Mouse (Mus musculus): ENCODE measurements around the gene Arhgef6. TPM values are rescaled to one million over a fixed set of nuclear protein-coding genes. Genes with fewer than 3 reads are reported as not detected.

The Arhgef6 gene
- polyA plus RNA-seq, 1 experiment from 2014 or later: 4.1 TPM

GRCm38 (mm10) chrX:57372965-57373364, 34.4 kb upstream of the Arhgef6 start:
- Histone ChIP-seq H3K27me3 (ENCODE audit: control insufficient read depth, insufficient read depth, low read length) (no peaks in the 10 kb centered on the region), H3K9me3 (ENCODE audit: control insufficient read depth, low read length) (no peaks in the 10 kb centered on the region), H3K4me3 (ENCODE audit: low read depth, low read length) (no peak overlapping the region), H3K4me2 (replicated peaks; ENCODE audit: low read depth) (no peak overlapping the region), H3K27ac (replicated peaks) (no peak overlapping the region), H3K9ac (ENCODE audit: low read length) (no peak overlapping the region), H3K4me1 (replicated peaks; ENCODE audit: control insufficient read depth, insufficient read depth) (no peaks in the 10 kb centered on the region), H3K36me3 (ENCODE audit: control insufficient read depth, insufficient read depth, low read length) (no peaks in the 10 kb centered on the region)
- WGBS: 76% methylated on average over 4 of the region's 4 CpGs
- DNase-seq (ENCODE audit: low spot score): no peak
- ATAC-seq (ENCODE audit: low FRiP score, low TSS enrichment): no peak
- TF ChIP-seq EP300 (optimal IDR thresholded peaks at IDR 0.05) (no peak), CTCF (IDR thresholded peaks at IDR 0.05; ENCODE audit: low read depth) (no peak)

GRCm38 (mm10) chrX:57364891-57365569, 26.5 kb upstream of the Arhgef6 start:
- WGBS: 50% methylated on average over 2 of the region's 2 CpGs
- no peak overlapping the region for H3K4me3 ChIP-seq (ENCODE audit: low read depth, low read length)
- no peak for TF ChIP-seq EP300 (optimal IDR thresholded peaks at IDR 0.05)
- no peak for TF ChIP-seq CTCF (IDR thresholded peaks at IDR 0.05; ENCODE audit: low read depth)
- H3K27ac ChIP-seq (replicated peaks): no peak overlapping the region
- no peaks in the 10 kb centered on the region for H3K4me1 ChIP-seq (replicated peaks; ENCODE audit: control insufficient read depth, insufficient read depth)
- no peaks in the 10 kb centered on the region for H3K9me3 ChIP-seq (ENCODE audit: control insufficient read depth, low read length)
- ATAC-seq (ENCODE audit: low FRiP score, low TSS enrichment) (no peak), DNase-seq (ENCODE audit: low spot score) (no peak)
- H3K4me2 ChIP-seq (replicated peaks; ENCODE audit: low read depth): no peak overlapping the region
- H3K36me3 ChIP-seq (ENCODE audit: control insufficient read depth, insufficient read depth, low read length): no peaks in the 10 kb centered on the region
- no peaks in the 10 kb centered on the region for H3K27me3 ChIP-seq (ENCODE audit: control insufficient read depth, insufficient read depth, low read length)
- H3K9ac ChIP-seq (ENCODE audit: low read length): no peak overlapping the region

GRCm38 (mm10) chrX:57359316-57359715, 20.8 kb upstream of the Arhgef6 start:
- no peaks in the 10 kb centered on the region for H3K36me3 ChIP-seq (ENCODE audit: control insufficient read depth, insufficient read depth, low read length)
- H3K4me1 ChIP-seq (replicated peaks; ENCODE audit: control insufficient read depth, insufficient read depth): no peaks in the 10 kb centered on the region
- H3K4me3 ChIP-seq (ENCODE audit: low read depth, low read length): no peak overlapping the region
- ATAC-seq (ENCODE audit: low FRiP score, low TSS enrichment) (no peak), DNase-seq (ENCODE audit: low spot score) (no peak)
- H3K27ac ChIP-seq (replicated peaks): no peak overlapping the region
- WGBS: 63% methylated on average over 1 of the region's 1 CpGs
- H3K9me3 ChIP-seq (ENCODE audit: control insufficient read depth, low read length): no peaks in the 10 kb centered on the region
- H3K9ac ChIP-seq (ENCODE audit: low read length): no peak overlapping the region
- TF ChIP-seq CTCF (IDR thresholded peaks at IDR 0.05; ENCODE audit: low read depth): no peak
- TF ChIP-seq EP300 (optimal IDR thresholded peaks at IDR 0.05): no peak
- no peak overlapping the region for H3K4me2 ChIP-seq (replicated peaks; ENCODE audit: low read depth)
- H3K27me3 ChIP-seq (ENCODE audit: control insufficient read depth, insufficient read depth, low read length): no peaks in the 10 kb centered on the region

- Histone ChIP-seq H3K27ac (replicated peaks) (no peak overlapping the region), H3K4me1 (replicated peaks; ENCODE audit: control insufficient read depth, insufficient read depth) (no peaks in the 10 kb centered on the region), H3K4me2 (replicated peaks; ENCODE audit: low read depth) (no peak overlapping the region), H3K9me3 (ENCODE audit: control insufficient read depth, low read length) (no peaks in the 10 kb centered on the region), H3K4me3 (ENCODE audit: low read depth, low read length) (no peak overlapping the region), H3K9ac (ENCODE audit: low read length) (no peak overlapping the region), H3K36me3 (ENCODE audit: control insufficient read depth, insufficient read depth, low read length) (no peaks in the 10 kb centered on the region), H3K27me3 (ENCODE audit: control insufficient read depth, insufficient read depth, low read length) (no peaks in the 10 kb centered on the region)
- ATAC-seq (ENCODE audit: low FRiP score, low TSS enrichment) (no peak), DNase-seq (ENCODE audit: low spot score) (no peak)
- TF ChIP-seq CTCF (IDR thresholded peaks at IDR 0.05; ENCODE audit: low read depth): no peak
- WGBS: 58% methylated on average over 4 of the region's 4 CpGs
These were observed 691 bp upstream of the Arhgef6 start for GRCm38 (mm10) chrX:57339220-57339619.

GRCm38 (mm10) chrX:57337582-57337981, 947 bp downstream of the Arhgef6 start:
- H3K27me3 ChIP-seq (ENCODE audit: control insufficient read depth, insufficient read depth, low read length): no peaks in the 10 kb centered on the region
- ATAC-seq (ENCODE audit: low FRiP score, low TSS enrichment) (no peak), DNase-seq (ENCODE audit: low spot score) (no peak)
- H3K4me2 ChIP-seq (replicated peaks; ENCODE audit: low read depth): no peak overlapping the region
- H3K36me3 ChIP-seq (ENCODE audit: control insufficient read depth, insufficient read depth, low read length): no peaks in the 10 kb centered on the region
- no peak overlapping the region for H3K9ac ChIP-seq (ENCODE audit: low read length)
- H3K27ac ChIP-seq (replicated peaks): no peak overlapping the region
- H3K4me1 ChIP-seq (replicated peaks; ENCODE audit: control insufficient read depth, insufficient read depth): no peaks in the 10 kb centered on the region
- H3K4me3 ChIP-seq (ENCODE audit: low read depth, low read length): no peak overlapping the region
- TF ChIP-seq EP300 (optimal IDR thresholded peaks at IDR 0.05) (no peak), CTCF (IDR thresholded peaks at IDR 0.05; ENCODE audit: low read depth) (no peak)
- H3K9me3 ChIP-seq (ENCODE audit: control insufficient read depth, low read length): no peaks in the 10 kb centered on the region

GRCm38 (mm10) chrX:57336958-57337357, 1.6 kb downstream of the Arhgef6 start:
- Histone ChIP-seq H3K27ac (replicated peaks) (no peak overlapping the region), H3K4me3 (ENCODE audit: low read depth, low read length) (no peak overlapping the region), H3K4me1 (replicated peaks; ENCODE audit: control insufficient read depth, insufficient read depth) (no peaks in the 10 kb centered on the region), H3K9me3 (ENCODE audit: control insufficient read depth, low read length) (no peaks in the 10 kb centered on the region), H3K27me3 (ENCODE audit: control insufficient read depth, insufficient read depth, low read length) (no peaks in the 10 kb centered on the region), H3K9ac (ENCODE audit: low read length) (no peak overlapping the region), H3K4me2 (replicated peaks; ENCODE audit: low read depth) (no peak overlapping the region), H3K36me3 (ENCODE audit: control insufficient read depth, insufficient read depth, low read length) (no peaks in the 10 kb centered on the region)
- 79% methylated on average over 9 of the region's 9 CpGs for WGBS
- ATAC-seq (ENCODE audit: low FRiP score, low TSS enrichment) (no peak), DNase-seq (ENCODE audit: low spot score) (no peak)
- TF ChIP-seq EP300 (optimal IDR thresholded peaks at IDR 0.05): no peak
- TF ChIP-seq CTCF (IDR thresholded peaks at IDR 0.05; ENCODE audit: low read depth): no peak
